Mouse (Mus musculus) MEL (cell line): Measurements from ENCODE around the gene Krt4. TPM values are rescaled to one million over a fixed set of nuclear protein-coding genes. Genes with fewer than 3 reads are reported as not detected.

Experiments used
- DNase-seq: peaks from one replicate; pipeline ENCODE4 v3.0.0; 2011; ENCODE audit warnings: low read depth, low spot score
- H3K27ac ChIP-seq: 2 replicates; pipeline ENCODE4 v1.5.1; 2012; ENCODE audit warnings: low read depth, mild to moderate bottlenecking, control low read depth, low read length, moderate library complexity; ENCODE audit not compliant: control insufficient read depth
- H3K27me3 ChIP-seq, 2 experiments: fragments of 150-350 bp in 1 of 2; sonication (generic) in 1 of 2; 2 replicates each; pipeline ENCODE4 v1.6.1; 2012; ENCODE audit warnings: low read length in 2 of 2, mild to moderate bottlenecking in 2 of 2, improper control_type of control experiment in 1 of 2, moderate library complexity in 1 of 2; ENCODE audit not compliant: insufficient read depth in 2 of 2, control insufficient read depth in 1 of 2
- H3K36me3 ChIP-seq, 2 experiments: 2 replicates each; pipeline ENCODE4 v1.6.1; 2012 to 2014; ENCODE audit warnings: low read length in 2 of 2, improper control_type of control experiment in 1 of 2, inconsistent platforms in 1 of 2, mild to moderate bottlenecking in 1 of 2; ENCODE audit not compliant: insufficient read depth in 2 of 2, control insufficient read depth in 1 of 2
- H3K4me1 ChIP-seq, 2 experiments: fragments of 150-350 bp in 1 of 2; sonication (generic) in 1 of 2; 2 replicates each; pipeline ENCODE4 v1.6.1; 2012; ENCODE audit warnings: low read length in 2 of 2, improper control_type of control experiment in 1 of 2, mild to moderate bottlenecking in 1 of 2; ENCODE audit not compliant: insufficient read depth in 2 of 2, control insufficient read depth in 1 of 2
- H3K4me3 ChIP-seq, 2 experiments: fragments of 150-350 bp in 1 of 2; sonication (generic) in 1 of 2; 2 replicates each; pipeline ENCODE4 v1.5.1; 2012; ENCODE audit warnings: low read depth in 2 of 2, low read length in 2 of 2, mild to moderate bottlenecking in 2 of 2, moderate library complexity in 2 of 2, control low read depth in 1 of 2, improper control_type of control experiment in 1 of 2; ENCODE audit not compliant: control insufficient read depth in 1 of 2, insufficient read depth in 1 of 2
- H3K79me2 ChIP-seq: 2 replicates; pipeline ENCODE4 v1.6.1; 2012; ENCODE audit warnings: mild to moderate bottlenecking, low read length, moderate library complexity; ENCODE audit not compliant: control insufficient read depth, poor library complexity, insufficient read depth
- H3K9ac ChIP-seq: 2 replicates; pipeline ENCODE4 v1.6.1; 2012; ENCODE audit warnings: low read depth, mild to moderate bottlenecking, control low read depth, low read length, moderate library complexity; ENCODE audit not compliant: control insufficient read depth, poor library complexity, severe bottlenecking
- H3K9me3 ChIP-seq: fragments of 150-350 bp; sonication (generic); replicated peaks from 2 replicates; pipeline ENCODE4 v1.6.1; 2012; ENCODE audit warnings: mild to moderate bottlenecking, low read length, improper control_type of control experiment, moderate library complexity; ENCODE audit not compliant: insufficient read depth
- ETS1 ChIP-seq: IDR thresholded peaks from 2 replicates; pipeline ENCODE4 v1.6.1; 2012; ENCODE audit warnings: low read depth, mild to moderate bottlenecking, inconsistent platforms, low read length, improper control_type of control experiment, moderate library complexity
- USF1 ChIP-seq: IDR thresholded peaks from 2 replicates; pipeline ENCODE4 v1.6.1; 2014; ENCODE audit warnings: low read depth, mild to moderate bottlenecking, inconsistent platforms, low read length, improper control_type of control experiment, moderate library complexity
- polyA plus RNA-seq, 2 experiments: library from polyadenylated mRNA; stranded (reverse) in 1 of 2; unstranded in 1 of 2; fragments of >175 nt in 1 of 2; fragments of >200 nt in 1 of 2; gene quantifications; 2 replicates each; pipeline versions ENCODE4 v1.2.1 to v1.2.4; 2012; ENCODE audit warnings: low replicate concordance in 2 of 2, low read depth in 1 of 2; ENCODE audit not compliant: insufficient read length in 2 of 2, insufficient read depth in 1 of 2, missing spikeins in 1 of 2
- total RNA-seq: library from RNA; depleted of rRNA; stranded (reverse); fragments of 300-350 nt; gene quantifications from 2 replicates; pipeline ENCODE4 v1.2.3, GENCODE M21; 2012; rRNA removed

The Krt4 gene
- total and polyA plus RNA-seq, 3 experiments = not detected

DNA sequence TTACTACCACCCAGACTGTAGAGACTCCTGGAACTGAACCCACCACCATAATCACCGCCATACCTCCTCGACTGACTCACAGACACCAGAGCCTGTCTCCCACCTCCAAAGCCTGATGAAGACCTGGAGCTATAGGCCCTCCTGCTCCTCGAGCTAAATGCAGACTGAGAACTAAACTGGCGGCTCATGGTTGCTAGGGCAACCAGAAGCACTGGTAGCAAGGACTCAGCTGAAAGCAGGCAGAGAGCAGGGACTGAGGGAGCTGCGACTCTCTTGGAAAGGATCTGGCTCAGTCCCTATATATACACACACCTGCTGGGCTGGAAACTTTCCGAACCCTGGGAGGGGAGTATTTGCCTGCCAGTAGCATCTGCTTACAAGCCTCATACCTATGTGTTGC lies 55.1 kb downstream of the Krt4 start, which contains the start of gene Krt77:
Gene Krt77 (minus strand): TSS at position 275 of the 400 bp plus-strand sequence.
- DNase-seq = no peak
- no peaks in the 10 kb centered on the region for H3K36me3 ChIP-seq
- no peak within 1 kb of the TSS for H3K9ac ChIP-seq

More for the DNA sequence above, 55.1 kb downstream of the Krt4 start, which contains the start of gene Krt77:
- Histone ChIP-seq H3K4me1 (no peaks in the 10 kb centered on the region), H3K79me2 (no peaks in the 10 kb centered on the region), H3K27ac (no peak within 1 kb of the TSS), H3K9me3 (no peaks in the 10 kb centered on the region), H3K27me3 (peaks cover 3 to 7% of the 10 kb centered on the region in 2 experiments), H3K4me3 (no peak within 1 kb of the TSS)
- no peak for TF ChIP-seq USF1
- no peak for TF ChIP-seq ETS1

Other genes starting within 250 kb of the Krt4 start
- gene Krt6b, start 244.4 kb downstream of the Krt4 start, total RNA-seq = not detected in 2 replicates
- gene Krt6b, start 244.4 kb downstream of the Krt4 start, polyA plus RNA-seq = not detected
- not detected in 2 replicates for gene Krt6a, start 230.4 kb downstream of the Krt4 start, total RNA-seq
- not detected for gene Krt6a, start 230.4 kb downstream of the Krt4 start, polyA plus RNA-seq
- gene Krt5, start 211.8 kb downstream of the Krt4 start, total RNA-seq = not detected in 2 replicates
- not detected for gene Krt5, start 211.8 kb downstream of the Krt4 start, polyA plus RNA-seq
- not detected in 2 replicates for gene Krt71, start 181.6 kb downstream of the Krt4 start, total RNA-seq
- gene Krt71, start 181.6 kb downstream of the Krt4 start, polyA plus RNA-seq = not detected
- gene Krt72, start 138.3 kb downstream of the Krt4 start, total RNA-seq = not detected in 2 replicates
- not detected for gene Krt72, start 138.3 kb downstream of the Krt4 start, polyA plus RNA-seq
- not detected in 2 replicates for gene Krt73, start 122.4 kb downstream of the Krt4 start, total RNA-seq
- gene Krt73, start 122.4 kb downstream of the Krt4 start, polyA plus RNA-seq = not detected
- gene Krt2, start 106.6 kb downstream of the Krt4 start, total RNA-seq = not detected in 2 replicates
- gene Krt2, start 106.6 kb downstream of the Krt4 start, polyA plus RNA-seq = not detected
- gene Krt1, start 73.9 kb downstream of the Krt4 start, total RNA-seq = not detected in 2 replicates
- gene Krt1, start 73.9 kb downstream of the Krt4 start, polyA plus RNA-seq = not detected
- gene Krt77, start 55.0 kb downstream of the Krt4 start, total RNA-seq = not detected in 2 replicates
- not detected for gene Krt77, start 55.0 kb downstream of the Krt4 start, polyA plus RNA-seq
- gene Krt76, start 31.8 kb downstream of the Krt4 start, total RNA-seq = not detected in 2 replicates
- gene Krt76, start 31.8 kb downstream of the Krt4 start, polyA plus RNA-seq = not detected
- gene Krt79, start 15.6 kb upstream of the Krt4 start, total RNA-seq = not detected in 2 replicates
- gene Krt79, start 15.6 kb upstream of the Krt4 start, polyA plus RNA-seq = not detected
- 0.08 and 0.13 TPM in 2 replicates for gene Krt78, start 29.6 kb upstream of the Krt4 start, total RNA-seq
- under 1 TPM in 1 of 2 experiments, not detected in 1; 0.17 TPM for gene Krt78, start 29.6 kb upstream of the Krt4 start, polyA plus RNA-seq
- gene Krt8, start 79.7 kb upstream of the Krt4 start, total RNA-seq = 0.69 and 0.75 TPM in 2 replicates
- under 1 TPM in 1 of 2 experiments, not detected in 1; 0.93 TPM for gene Krt8, start 79.7 kb upstream of the Krt4 start, polyA plus RNA-seq
- 0.08 TPM in 1 of 2 replicates, not detected in the other for gene Krt18, start 103.4 kb upstream of the Krt4 start, total RNA-seq
- gene Krt18, start 103.4 kb upstream of the Krt4 start, polyA plus RNA-seq = not detected
- 561 and 633 TPM in 2 replicates for gene Eif4b, start 149.0 kb upstream of the Krt4 start, total RNA-seq
- gene Eif4b, start 149.0 kb upstream of the Krt4 start, polyA plus RNA-seq = 100 to 1,000 TPM; 464 to 790 TPM
- 0.16 and 0.42 TPM in 2 replicates for gene Tns2, start 175.7 kb upstream of the Krt4 start, total RNA-seq
- gene Tns2, start 175.7 kb upstream of the Krt4 start, polyA plus RNA-seq = 1 to 10 TPM in 1 of 2 experiments, not detected in 1; 3.1 TPM
- 26.5 and 29.3 TPM in 2 replicates for gene Spryd3, start 211.5 kb upstream of the Krt4 start, total RNA-seq
- gene Spryd3, start 211.5 kb upstream of the Krt4 start, polyA plus RNA-seq = 10 to 100 TPM in 1 of 2 experiments, not detected in 1; 35.4 TPM
- 0.65 and 1.1 TPM in 2 replicates for gene Igfbp6, start 219.6 kb upstream of the Krt4 start, total RNA-seq
- gene Igfbp6, start 219.6 kb upstream of the Krt4 start, polyA plus RNA-seq = 1 to 10 TPM in 1 of 2 experiments, not detected in 1; 1.8 TPM
- 20.0 and 31.0 TPM in 2 replicates for gene Soat2, start 225.8 kb upstream of the Krt4 start, total RNA-seq
- gene Soat2, start 225.8 kb upstream of the Krt4 start, polyA plus RNA-seq = 10 to 100 TPM in 1 of 2 experiments, not detected in 1; 44.8 TPM